Mouse (Mus musculus) testis, adult 2 months (tissue): ENCODE results near the gene Myl9. TPM values are rescaled to one million over a fixed set of nuclear protein-coding genes. Genes with fewer than 3 reads are reported as not detected.

Experiments
- H3K27ac ChIP-seq: fragments of 200-500 bp; 2 replicates; pipeline ENCODE4 v1.5.1; 2012; ENCODE audit warnings: low read depth, low read length; ENCODE audit not compliant: control insufficient read depth, insufficient read depth
- H3K27me3 ChIP-seq: fragments of 200-500 bp; 2 replicates; pipeline ENCODE4 v1.6.1; 2012; ENCODE audit warnings: mild to moderate bottlenecking, low read length, moderate library complexity; ENCODE audit not compliant: control insufficient read depth, insufficient read depth
- H3K36me3 ChIP-seq: fragments of 200-500 bp; 2 replicates; pipeline ENCODE4 v1.6.1; 2012; ENCODE audit warnings: mild to moderate bottlenecking, low read length; ENCODE audit not compliant: control insufficient read depth, insufficient read depth
- H3K4me1 ChIP-seq: fragments of 200-500 bp; 2 replicates; pipeline ENCODE4 v1.6.1; 2012; ENCODE audit warnings: low read length; ENCODE audit not compliant: control insufficient read depth, insufficient read depth
- H3K4me3 ChIP-seq: fragments of 200-500 bp; 2 replicates; pipeline ENCODE4 v1.5.1; 2012; ENCODE audit warnings: low read depth, mild to moderate bottlenecking, low read length, moderate library complexity, mixed read lengths; ENCODE audit not compliant: control insufficient read depth
- CTCF ChIP-seq: fragments of 200-500 bp; IDR thresholded peaks from 2 replicates; pipeline ENCODE4 v1.5.1; 2012; ENCODE audit warnings: low read depth, mild to moderate bottlenecking, inconsistent platforms, low read length, moderate library complexity; ENCODE audit not compliant: control insufficient read depth, insufficient read depth, insufficient replicate concordance
- POLR2A ChIP-seq: fragments of 200-500 bp; IDR thresholded peaks from 2 replicates; pipeline ENCODE4 v1.6.1; 2012; ENCODE audit warnings: low read depth, mild to moderate bottlenecking, inconsistent platforms, low read length, moderate library complexity; ENCODE audit not compliant: control insufficient read depth
- polyA plus RNA-seq: library from polyadenylated mRNA; depleted of rRNA; stranded (reverse); fragments of >200 nt; gene quantifications from 2 replicates; pipeline ENCODE4 v1.2.3, GENCODE M21; 2012

Myl9 gene
- polyA plus RNA-seq, 1 experiment: 68.0 TPM

DNA sequence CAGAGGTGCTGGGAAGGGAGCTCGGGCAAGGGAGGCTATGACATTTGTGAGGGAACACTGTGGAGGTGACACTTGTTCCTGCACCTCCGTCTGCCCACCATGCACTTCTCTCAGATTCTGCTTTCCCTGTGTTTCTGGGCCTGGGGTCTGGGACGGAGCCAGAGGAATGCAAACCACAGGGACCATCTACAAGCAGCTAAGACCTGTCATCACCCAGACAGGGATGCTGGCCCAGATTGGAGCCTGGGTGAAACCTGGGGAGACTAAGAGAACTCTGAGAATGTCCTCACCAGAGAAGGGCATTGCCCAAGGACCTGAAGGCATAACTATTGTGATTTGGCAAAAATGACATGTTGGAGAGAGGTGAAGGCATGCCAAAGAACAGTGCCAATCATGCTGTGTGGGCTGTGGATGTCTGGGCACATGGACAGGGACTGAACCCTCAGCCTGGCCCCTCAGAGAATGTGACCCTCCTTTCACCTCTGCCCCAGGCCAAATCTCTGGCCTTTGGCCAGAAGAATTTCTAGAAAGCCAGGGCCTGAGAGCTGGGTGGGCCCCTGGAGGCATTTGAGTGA is 39.4 kb upstream of the Myl9 start:
- no peaks in the 10 kb centered on the region for H3K36me3 ChIP-seq
- H3K4me3 ChIP-seq: peak overlapping the region; percentile 62
- no peaks in the 10 kb centered on the region for H3K27me3 ChIP-seq
- no peak for TF ChIP-seq POLR2A
- no peak for TF ChIP-seq CTCF
- H3K4me1 ChIP-seq: peaks cover 9% of the 10 kb centered on the region
- no peak overlapping the region for H3K27ac ChIP-seq

GRCm38 (mm10) chr2:156736846-156737245 is 38.4 kb upstream of the Myl9 start:
- no peak for TF ChIP-seq CTCF
- no peak for TF ChIP-seq POLR2A
- H3K27ac ChIP-seq: no peak overlapping the region
- peaks cover 12% of the 10 kb centered on the region for H3K4me1 ChIP-seq
- no peaks in the 10 kb centered on the region for H3K27me3 ChIP-seq
- no peaks in the 10 kb centered on the region for H3K36me3 ChIP-seq
- H3K4me3 ChIP-seq: no peak overlapping the region

GRCm38 (mm10) chr2:156737976-156738375 is 37.2 kb upstream of the Myl9 start:
- no peaks in the 10 kb centered on the region for H3K36me3 ChIP-seq
- no peaks in the 10 kb centered on the region for H3K27me3 ChIP-seq
- peaks cover 6% of the 10 kb centered on the region for H3K4me1 ChIP-seq

GRCm38 (mm10) chr2:156741265-156741664 is 34.0 kb upstream of the Myl9 start:
- TF ChIP-seq POLR2A (no peak), CTCF (no peak)
- Histone ChIP-seq H3K27ac (no peak overlapping the region), H3K36me3 (no peaks in the 10 kb centered on the region), H3K4me3 (no peak overlapping the region), H3K4me1 (peaks cover 6% of the 10 kb centered on the region; the same call in 1 of the 2 replicates), H3K27me3 (no peaks in the 10 kb centered on the region)

More at GRCm38 (mm10) chr2:156737976-156738375, 37.2 kb upstream of the Myl9 start:
- TF ChIP-seq CTCF: no peak
- Histone ChIP-seq H3K27ac (no peak overlapping the region), H3K4me3 (no peak overlapping the region)

GRCm38 (mm10) chr2:156741998-156742397 is 33.2 kb upstream of the Myl9 start:
- Histone ChIP-seq H3K27ac (no peak overlapping the region), H3K36me3 (no peaks in the 10 kb centered on the region), H3K4me3 (no peak overlapping the region), H3K27me3 (no peaks in the 10 kb centered on the region), H3K4me1 (peaks cover 6% of the 10 kb centered on the region; the same call in 1 of the 2 replicates)
- TF ChIP-seq POLR2A (no peak), CTCF (no peak)

DNA sequence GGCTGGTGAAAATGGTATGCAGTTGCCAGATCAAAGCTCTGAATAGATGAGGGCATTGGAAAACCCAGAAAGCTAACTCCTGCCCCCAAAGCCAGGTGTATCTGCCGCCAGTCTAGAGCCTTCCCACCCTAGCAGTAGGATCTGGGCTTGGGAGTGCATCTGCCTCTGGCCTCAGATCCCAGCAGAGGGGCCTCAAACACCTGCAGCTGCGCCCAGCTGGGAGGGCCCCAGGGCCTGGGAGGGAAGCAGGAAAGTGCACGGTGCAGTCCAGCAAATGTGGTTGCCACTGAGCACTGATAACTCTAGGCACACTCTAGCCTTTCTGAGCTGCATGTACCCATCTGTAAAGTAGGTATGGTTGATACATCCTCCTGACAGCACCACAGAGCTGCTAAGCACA is 32.0 kb upstream of the Myl9 start:
- H3K27ac ChIP-seq: no peak overlapping the region
- H3K27me3 ChIP-seq: no peaks in the 10 kb centered on the region
- H3K36me3 ChIP-seq: no peaks in the 10 kb centered on the region
- H3K4me3 ChIP-seq: no peak overlapping the region
- TF ChIP-seq POLR2A: no peak
- no peak for TF ChIP-seq CTCF
- H3K4me1 ChIP-seq: peaks cover 6% of the 10 kb centered on the region; the same call in 1 of the 2 replicates

- Histone ChIP-seq H3K27me3 (no peaks in the 10 kb centered on the region), H3K36me3 (no peaks in the 10 kb centered on the region), H3K4me1 (peaks cover 6% of the 10 kb centered on the region; the same call in 1 of the 2 replicates), H3K4me3 (no peak overlapping the region), H3K27ac (no peak overlapping the region)
- no peak for TF ChIP-seq CTCF
- TF ChIP-seq POLR2A: no peak
Measured at GRCm38 (mm10) chr2:156744414-156744813, 30.8 kb upstream of the Myl9 start.

DNA sequence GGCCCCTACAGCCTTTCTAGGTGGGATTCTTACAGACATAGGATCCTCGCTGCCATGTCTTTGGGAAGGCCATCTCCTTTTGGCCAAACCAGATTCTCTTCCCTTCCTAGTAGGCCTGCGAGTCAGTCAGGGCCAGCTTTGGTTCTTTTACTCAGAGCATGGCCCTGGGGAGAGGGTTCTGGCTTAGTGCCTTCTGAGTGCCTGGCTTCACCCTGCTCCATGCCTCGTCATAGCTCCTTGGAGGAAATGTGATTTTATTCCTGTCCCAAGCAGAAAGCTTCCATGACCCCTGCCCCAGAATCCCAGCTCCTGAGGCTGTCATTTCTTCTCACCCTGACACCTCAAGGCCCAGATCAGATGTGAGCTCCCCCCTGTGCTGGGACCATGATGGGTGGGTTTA is 27.9 kb upstream of the Myl9 start:
- H3K27ac ChIP-seq: no peak overlapping the region
- no peaks in the 10 kb centered on the region for H3K4me1 ChIP-seq
- TF ChIP-seq POLR2A (no peak), CTCF (no peak)
- H3K27me3 ChIP-seq: no peaks in the 10 kb centered on the region
- no peaks in the 10 kb centered on the region for H3K36me3 ChIP-seq
- no peak overlapping the region for H3K4me3 ChIP-seq
